Mouse (Mus musculus): ENCODE measurements around the gene 2810004N23Rik.

- TF ChIP-seq CTCF (IDR thresholded peaks at IDR 0.05; ENCODE audit: low read depth) (no peak), EP300 (IDR thresholded peaks at IDR 0.05; ENCODE audit: low read depth) (no peak)
These were observed 22.0 kb downstream of the 2810004N23Rik start for GRCm38 (mm10) chr8:124840900-124841299.
